Mouse (Mus musculus): Measurements from ENCODE around the gene Ptpre. TPM values are rescaled to one million over a fixed set of nuclear protein-coding genes. Genes with fewer than 3 reads are reported as not detected.
A peak's percentile ranks its signal among the peaks of the same experiment; 100 is the strongest.

Ptpre gene
- polyA plus RNA-seq, 1 experiment: 19.7 TPM

GRCm38 (mm10) chr7:135580306-135581091 is 43.2 kb downstream of the Ptpre start:
- Histone ChIP-seq H3K36me3 (ENCODE audit: control insufficient read depth, insufficient read depth, low read length) (no peaks in the 10 kb centered on the region), H3K4me3 (ENCODE audit: control insufficient read depth, insufficient read depth, low read length) (no peak overlapping the region), H3K27ac (ENCODE audit: control insufficient read depth, insufficient read depth, low read length) (no peak overlapping the region; the same call in 1 of the 2 replicates), H3K27me3 (ENCODE audit: control insufficient read depth, insufficient read depth, low read length) (no peaks in the 10 kb centered on the region), H3K4me1 (replicated peaks; ENCODE audit: control insufficient read depth, insufficient read depth, low read length) (peaks cover 15% of the 10 kb centered on the region)
- no peak for TF ChIP-seq POLR2A (IDR thresholded peaks at IDR 0.05; ENCODE audit: control insufficient read depth, extremely low read depth, insufficient read depth, low read length, poor library complexity)
- TF ChIP-seq CTCF (IDR thresholded peaks at IDR 0.05; ENCODE audit: borderline replicate concordance, control insufficient read depth, extremely low read depth, insufficient read depth, low read length, poor library complexity): no peak
- peak; percentile 25 for DNase-seq
- 40% methylated on average over 7 of the region's 7 CpGs for whole genome bisulfite sequencing

DNA sequence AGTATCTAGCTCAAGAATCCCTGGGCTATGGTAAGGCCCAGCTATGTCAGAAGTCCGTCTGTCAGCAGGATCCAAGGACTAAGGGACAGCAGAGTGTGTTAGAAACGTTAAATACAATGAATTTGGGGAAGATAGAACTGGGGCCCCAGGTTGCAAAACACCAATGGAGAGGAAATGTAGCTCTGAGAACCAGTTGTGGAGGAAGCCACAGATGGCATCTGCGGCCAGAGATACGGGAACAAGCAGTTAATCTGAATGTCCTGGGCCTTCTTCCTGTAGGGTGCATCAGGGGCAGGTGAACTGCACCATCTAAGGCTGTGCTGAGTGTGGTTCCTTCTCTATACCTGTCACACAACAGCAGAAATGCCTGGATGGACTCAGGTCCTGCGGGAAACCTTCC is 43.8 kb downstream of the Ptpre start:
- no peak overlapping the region for H3K4me3 ChIP-seq (ENCODE audit: control insufficient read depth, insufficient read depth, low read length)
- no peak for DNase-seq
- no peak for TF ChIP-seq POLR2A (IDR thresholded peaks at IDR 0.05; ENCODE audit: control insufficient read depth, extremely low read depth, insufficient read depth, low read length, poor library complexity)
- no peak for TF ChIP-seq CTCF (IDR thresholded peaks at IDR 0.05; ENCODE audit: borderline replicate concordance, control insufficient read depth, extremely low read depth, insufficient read depth, low read length, poor library complexity)
- H3K27me3 ChIP-seq (ENCODE audit: control insufficient read depth, insufficient read depth, low read length): no peaks in the 10 kb centered on the region
- H3K4me1 ChIP-seq (replicated peaks; ENCODE audit: control insufficient read depth, insufficient read depth, low read length): peaks cover 15% of the 10 kb centered on the region
- no peak overlapping the region for H3K27ac ChIP-seq (ENCODE audit: control insufficient read depth, insufficient read depth, low read length)
- WGBS: 16% methylated on average over 5 of the region's 5 CpGs
- no peaks in the 10 kb centered on the region for H3K36me3 ChIP-seq (ENCODE audit: control insufficient read depth, insufficient read depth, low read length)

GRCm38 (mm10) chr7:135585125-135585687 is 47.9 kb downstream of the Ptpre start:
- no peak overlapping the region for H3K27ac ChIP-seq (ENCODE audit: control insufficient read depth, insufficient read depth, low read length)
- peaks cover 15% of the 10 kb centered on the region for H3K4me1 ChIP-seq (replicated peaks; ENCODE audit: control insufficient read depth, insufficient read depth, low read length)
- H3K36me3 ChIP-seq (ENCODE audit: control insufficient read depth, insufficient read depth, low read length): no peaks in the 10 kb centered on the region
- no peak for TF ChIP-seq CTCF (IDR thresholded peaks at IDR 0.05; ENCODE audit: borderline replicate concordance, control insufficient read depth, extremely low read depth, insufficient read depth, low read length, poor library complexity)
- no peak for TF ChIP-seq POLR2A (IDR thresholded peaks at IDR 0.05; ENCODE audit: control insufficient read depth, extremely low read depth, insufficient read depth, low read length, poor library complexity)
- H3K4me3 ChIP-seq (ENCODE audit: control insufficient read depth, insufficient read depth, low read length): no peak overlapping the region
- WGBS: 91% methylated on average over 1 of the region's 1 CpGs
- H3K27me3 ChIP-seq (ENCODE audit: control insufficient read depth, insufficient read depth, low read length): no peaks in the 10 kb centered on the region
- DNase-seq: no peak

- H3K27ac ChIP-seq (ENCODE audit: control insufficient read depth, insufficient read depth, low read length): no peak overlapping the region
- no peaks in the 10 kb centered on the region for H3K27me3 ChIP-seq (ENCODE audit: control insufficient read depth, insufficient read depth, low read length)
- no peak for DNase-seq
- no peaks in the 10 kb centered on the region for H3K36me3 ChIP-seq (ENCODE audit: control insufficient read depth, insufficient read depth, low read length)
- TF ChIP-seq POLR2A (IDR thresholded peaks at IDR 0.05; ENCODE audit: control insufficient read depth, extremely low read depth, insufficient read depth, low read length, poor library complexity) (no peak), CTCF (IDR thresholded peaks at IDR 0.05; ENCODE audit: borderline replicate concordance, control insufficient read depth, extremely low read depth, insufficient read depth, low read length, poor library complexity) (no peak)
- peaks cover 5% of the 10 kb centered on the region; the same call in 1 of the 2 replicates for H3K4me1 ChIP-seq (replicated peaks; ENCODE audit: control insufficient read depth, insufficient read depth, low read length)
- H3K4me3 ChIP-seq (ENCODE audit: control insufficient read depth, insufficient read depth, low read length): no peak overlapping the region
- WGBS: 32% methylated on average over 4 of the region's 4 CpGs
These were observed 49.1 kb downstream of the Ptpre start for GRCm38 (mm10) chr7:135586402-135586801.

- no peak for DNase-seq
- Histone ChIP-seq H3K4me1 (replicated peaks; ENCODE audit: control insufficient read depth, insufficient read depth, low read length) (no peaks in the 10 kb centered on the region), H3K36me3 (ENCODE audit: control insufficient read depth, insufficient read depth, low read length) (no peaks in the 10 kb centered on the region), H3K4me3 (ENCODE audit: control insufficient read depth, insufficient read depth, low read length) (no peak overlapping the region), H3K27me3 (ENCODE audit: control insufficient read depth, insufficient read depth, low read length) (no peaks in the 10 kb centered on the region), H3K27ac (ENCODE audit: control insufficient read depth, insufficient read depth, low read length) (no peak overlapping the region)
- TF ChIP-seq CTCF (IDR thresholded peaks at IDR 0.05; ENCODE audit: borderline replicate concordance, control insufficient read depth, extremely low read depth, insufficient read depth, low read length, poor library complexity) (no peak), POLR2A (IDR thresholded peaks at IDR 0.05; ENCODE audit: control insufficient read depth, extremely low read depth, insufficient read depth, low read length, poor library complexity) (no peak)
- 42% methylated on average over 2 of the region's 2 CpGs for WGBS
These were observed 50.7 kb downstream of the Ptpre start for GRCm38 (mm10) chr7:135587821-135588575.

DNA sequence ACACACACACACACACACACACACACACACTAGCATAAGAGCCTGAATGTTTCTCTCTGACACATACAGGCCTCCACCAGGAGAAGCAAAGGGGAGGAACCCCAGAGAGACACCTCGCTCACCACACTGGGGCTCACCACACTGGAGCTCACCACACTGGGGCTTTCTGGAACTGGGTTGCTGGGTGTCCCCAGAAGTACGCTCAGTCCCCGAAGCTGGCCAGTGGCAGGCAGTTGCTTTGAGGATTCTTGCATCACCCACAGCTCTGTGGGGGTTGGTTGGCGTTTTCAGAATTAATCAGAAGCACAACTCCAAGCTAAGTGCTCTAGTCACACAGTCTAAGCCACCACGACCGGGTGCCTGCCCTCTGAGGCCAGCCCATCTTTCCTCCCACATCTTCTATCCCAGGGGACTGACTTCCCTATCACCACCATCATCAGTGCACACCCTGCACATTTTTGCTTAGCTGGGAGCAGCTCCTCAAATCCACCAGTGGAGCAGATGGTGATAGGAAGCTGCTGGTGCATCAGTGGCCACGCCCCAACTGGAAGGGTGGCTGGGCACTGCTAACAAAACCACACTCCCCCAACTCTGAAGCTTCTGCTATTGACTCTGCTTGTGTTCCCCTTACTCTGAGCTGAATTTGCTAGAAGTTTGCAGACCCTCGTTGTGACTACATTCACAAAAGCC is 51.5 kb downstream of the Ptpre start:
- DNase-seq: no peak
- H3K27ac ChIP-seq (ENCODE audit: control insufficient read depth, insufficient read depth, low read length): no peak overlapping the region
- TF ChIP-seq POLR2A (IDR thresholded peaks at IDR 0.05; ENCODE audit: control insufficient read depth, extremely low read depth, insufficient read depth, low read length, poor library complexity) (no peak), CTCF (IDR thresholded peaks at IDR 0.05; ENCODE audit: borderline replicate concordance, control insufficient read depth, extremely low read depth, insufficient read depth, low read length, poor library complexity) (no peak)
- no peak overlapping the region for H3K4me3 ChIP-seq (ENCODE audit: control insufficient read depth, insufficient read depth, low read length)
- 16% methylated on average over 8 of the region's 8 CpGs for WGBS
- no peaks in the 10 kb centered on the region for H3K4me1 ChIP-seq (replicated peaks; ENCODE audit: control insufficient read depth, insufficient read depth, low read length)
- H3K36me3 ChIP-seq (ENCODE audit: control insufficient read depth, insufficient read depth, low read length): no peaks in the 10 kb centered on the region
- no peaks in the 10 kb centered on the region for H3K27me3 ChIP-seq (ENCODE audit: control insufficient read depth, insufficient read depth, low read length)
